ENCODE assay signal across 11 mouse cellular contexts in the genomic region with DNA sequence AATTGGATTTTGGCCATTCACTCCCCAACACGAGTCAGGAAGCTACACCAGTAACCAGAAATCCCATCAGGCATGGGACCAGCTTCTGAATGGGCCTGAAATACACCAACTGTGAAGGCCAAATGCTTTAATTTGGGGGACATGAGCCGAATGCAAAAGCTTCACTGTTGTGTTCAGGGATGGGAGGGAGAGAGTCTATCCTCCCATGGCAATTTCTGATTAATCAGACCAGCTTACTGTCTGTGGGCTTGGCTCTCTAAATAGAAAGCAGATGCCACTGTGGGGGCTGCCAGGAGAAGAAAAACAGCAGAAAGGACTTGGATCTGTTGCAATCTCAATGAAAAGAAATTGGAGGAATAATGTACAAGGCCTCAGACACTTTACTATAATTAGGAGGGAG.
A peak's percentile ranks its signal among the peaks of the same experiment; 100 is the strongest.
DNase-seq lines count a peak whose midpoint lies in the region; ATAC-seq lines count a peak whose summit lies in the region.
"Had no signal": no experiment of that assay in that cellular context is flagged by ENCODE, and none has a peak within 500 bp of the region (broad histone marks: within the 10 kb centered on the region; RNA-seq: fewer than 3 reads in every experiment).

No protein-coding gene starts in this region.

- no peaks in the 10 kb centered on the region for H3K36me3 ChIP-seq in forebrain, embryonic 13.5 days (ENCODE audit: poor library complexity, severe bottlenecking)
- no peaks in the 10 kb centered on the region for H3K36me3 ChIP-seq in forebrain, embryonic 12.5 days (replicated peaks)
- H3K36me3 ChIP-seq: embryonic facial prominence, embryonic 12.5 days; liver, embryonic 15.5 days had no signal

- WGBS in forebrain, embryonic 13.5 days: 69% methylated on average over 2 of the region's 2 CpGs
- WGBS in forebrain, embryonic 12.5 days: 70% methylated on average over 2 of the region's 2 CpGs

- peak; percentile 27; the same call in 1 of the 2 replicates for ATAC-seq in forebrain, embryonic 13.5 days
- no peak for ATAC-seq in forebrain, embryonic 12.5 days (ENCODE audit: low FRiP score)

- no peak overlapping the region for H3K27ac ChIP-seq in forebrain, embryonic 13.5 days
- no peak overlapping the region for H3K27ac ChIP-seq in forebrain, embryonic 12.5 days
- H3K27ac ChIP-seq: embryonic facial prominence, embryonic 12.5 days; liver, embryonic 15.5 days had no signal

- H3K9me3 ChIP-seq in forebrain, embryonic 13.5 days (replicated peaks): no peaks in the 10 kb centered on the region
- no peaks in the 10 kb centered on the region for H3K9me3 ChIP-seq in forebrain, embryonic 12.5 days
- H3K9me3 ChIP-seq: embryonic facial prominence, embryonic 12.5 days; liver, embryonic 15.5 days had no signal

- no peak overlapping the region for H3K9ac ChIP-seq in forebrain, embryonic 13.5 days
- no peak overlapping the region for H3K9ac ChIP-seq in forebrain, embryonic 12.5 days
- H3K9ac ChIP-seq: embryonic facial prominence, embryonic 12.5 days; liver, embryonic 15.5 days had no signal

- intact Hi-C loops in left cerebral cortex, postnatal 14 days (cut with DNase I): no loop called here
- intact Hi-C loops in heart, postnatal 36 days (cut with DNase I): no loop called here

- no peaks in the 10 kb centered on the region for H3K4me1 ChIP-seq in forebrain, embryonic 13.5 days
- H3K4me1 ChIP-seq in forebrain, embryonic 12.5 days: no peaks in the 10 kb centered on the region
- H3K4me1 ChIP-seq: embryonic facial prominence, embryonic 12.5 days; liver, embryonic 15.5 days had no signal

- DNase-seq in cerebellum, adult 11 months: peak; percentile 16
- DNase-seq in frontal cortex, postnatal 14 days (ENCODE audit: low spot score in 2 of 2): peak; percentile 11 to 19
- peak; percentile 20 to 29 for DNase-seq in left cerebral cortex, postnatal 14 days (ENCODE audit: low spot score in 2 of 2)
- no peak for DNase-seq in adrenal gland, postnatal 4 days (ENCODE audit: low spot score in 2 of 2)
- no peak for DNase-seq in heart, postnatal 36 days
- no peak for DNase-seq in urinary bladder, postnatal 36 days (ENCODE audit: low spot score in 2 of 2)
- DNase-seq: adrenal gland, adult 8-10 months had no signal

- no peaks in the 10 kb centered on the region for H3K27me3 ChIP-seq in forebrain, embryonic 13.5 days
- no peaks in the 10 kb centered on the region for H3K27me3 ChIP-seq in forebrain, embryonic 12.5 days
- H3K27me3 ChIP-seq: embryonic facial prominence, embryonic 12.5 days; liver, embryonic 15.5 days had no signal

- no peak overlapping the region for H3K4me3 ChIP-seq in forebrain, embryonic 13.5 days
- no peak overlapping the region for H3K4me3 ChIP-seq in forebrain, embryonic 12.5 days (replicated peaks)
- H3K4me3 ChIP-seq: embryonic facial prominence, embryonic 12.5 days; liver, embryonic 15.5 days had no signal

- H3K4me2 ChIP-seq in forebrain, embryonic 13.5 days: no peak overlapping the region
- H3K4me2 ChIP-seq in forebrain, embryonic 12.5 days: no peak overlapping the region
- H3K4me2 ChIP-seq: embryonic facial prominence, embryonic 12.5 days; liver, embryonic 15.5 days had no signal

Comparison
In these comparisons a context has a peak if more than half of its experiments do, and no peak if none do; other contexts are left out.
1. DNase-seq: peak in cerebellum, adult 11 months (single experiment), frontal cortex, postnatal 14 days (2 of 2) and left cerebral cortex, postnatal 14 days (2 of 2); none in adrenal gland, postnatal 4 days (0 of 2), heart, postnatal 36 days (0 of 2) and urinary bladder, postnatal 36 days (0 of 2).